Mouse (Mus musculus) neutrophil, adult 83 days (primary cell): ENCODE measurements around the gene Dll1. TPM values are rescaled to one million over a fixed set of nuclear protein-coding genes. Genes with fewer than 3 reads are reported as not detected.

Experiments
- total RNA-seq, 2 experiments: library from RNA; stranded (reverse); gene quantifications; one replicate each; pipeline ENCODE4 v1.2.4; 2023

Dll1 gene
- total RNA-seq, result not detected

GRCm38 (mm10) chr17:15376494-15377181, at the start of gene Dll1:
TSS of gene Dll1 (minus strand) at chr17:15376872.

GRCm38 (mm10) chr17:15395997-15396675, 19.5 kb upstream of the Dll1 start, which contains the start of gene Fam120b:
TSS of gene Fam120b (plus strand) at chr17:15396202.

Other genes with a start within 250 kb of the Dll1 start
- gene Fam120b, start 19.3 kb upstream of the Dll1 start, total RNA-seq, result 10 to 100 TPM; 10.5 to 13.7 TPM
- 10 to 100 TPM; 72.6 to 72.8 TPM for gene Psmb1, start 122.9 kb upstream of the Dll1 start, total RNA-seq
- 10 to 100 TPM; 29.2 to 31.6 TPM for gene Tbp, start 123.0 kb upstream of the Dll1 start, total RNA-seq
- gene Pdcd2, start 150.4 kb upstream of the Dll1 start, total RNA-seq, result 10 to 100 TPM; 11.1 to 12.5 TPM
- gene Prdm9, start 187.5 kb upstream of the Dll1 start, total RNA-seq, result 1 to 10 TPM; 5.0 to 9.3 TPM